Mouse (Mus musculus): Measurements from ENCODE around the gene Gspt2. TPM values are rescaled to one million over a fixed set of nuclear protein-coding genes. Genes with fewer than 3 reads are reported as not detected.

Gspt2 gene
- 2.0 and 2.3 TPM in 2 replicates for polyA plus RNA-seq (2015; fragmentation: Nextera tagmentation; extraction: Ambion mirVana)

GRCm38 (mm10) chrX:94635961-94636563 is at the start of gene Gspt2:
Gspt2 (plus strand) TSS chrX:94636069.
- Histone ChIP-seq H3K27ac (replicated peaks) (no peak within 1 kb of the TSS), H3K4me2 (replicated peaks; ENCODE audit: low read depth) (peak within 1 kb of the TSS; percentile 62), H3K9me3 (ENCODE audit: control insufficient read depth, low read length) (no peaks in the 10 kb centered on the region), H3K36me3 (ENCODE audit: control insufficient read depth, insufficient read depth, low read length) (no peaks in the 10 kb centered on the region), H3K27me3 (ENCODE audit: control insufficient read depth, insufficient read depth, low read length) (no peaks in the 10 kb centered on the region), H3K4me1 (replicated peaks; ENCODE audit: control insufficient read depth, insufficient read depth) (no peaks in the 10 kb centered on the region), H3K4me3 (ENCODE audit: low read depth, low read length) (peak within 1 kb of the TSS; percentile 52), H3K9ac (ENCODE audit: low read length) (peak within 1 kb of the TSS; percentile 61)
- ATAC-seq (ENCODE audit: low FRiP score, low TSS enrichment) (peak; percentile 76), DNase-seq (ENCODE audit: low spot score) (peak; percentile 28)
- TF ChIP-seq EP300 (optimal IDR thresholded peaks at IDR 0.05), result no peak
- no peak for TF ChIP-seq CTCF (IDR thresholded peaks at IDR 0.05; ENCODE audit: low read depth)
- 18% methylated on average over 47 of the region's 53 CpGs for WGBS

GRCm38 (mm10) chrX:94624835-94625803 is 10.8 kb upstream of the Gspt2 start:
- H3K4me3 ChIP-seq (ENCODE audit: low read depth, low read length), result no peak overlapping the region

DNA sequence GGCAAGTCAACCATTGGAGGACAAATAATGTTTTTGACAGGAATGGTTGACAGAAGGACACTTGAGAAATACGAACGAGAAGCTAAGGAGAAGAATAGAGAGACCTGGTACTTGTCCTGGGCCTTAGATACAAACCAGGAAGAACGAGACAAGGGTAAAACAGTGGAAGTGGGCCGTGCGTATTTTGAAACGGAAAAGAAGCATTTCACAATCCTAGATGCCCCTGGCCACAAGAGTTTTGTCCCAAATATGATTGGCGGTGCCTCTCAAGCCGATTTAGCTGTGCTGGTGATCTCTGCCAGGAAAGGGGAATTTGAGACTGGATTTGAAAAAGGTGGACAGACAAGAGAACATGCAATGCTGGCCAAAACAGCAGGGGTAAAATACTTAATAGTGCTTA is 1.0 kb downstream of the Gspt2 start:
- DNase-seq (ENCODE audit: low spot score) (no peak), ATAC-seq (ENCODE audit: low FRiP score, low TSS enrichment) (no peak)
- Histone ChIP-seq H3K9ac (ENCODE audit: low read length) (no peak overlapping the region), H3K36me3 (ENCODE audit: control insufficient read depth, insufficient read depth, low read length) (no peaks in the 10 kb centered on the region), H3K4me1 (replicated peaks; ENCODE audit: control insufficient read depth, insufficient read depth) (no peaks in the 10 kb centered on the region), H3K9me3 (ENCODE audit: control insufficient read depth, low read length) (no peaks in the 10 kb centered on the region), H3K27ac (replicated peaks) (no peak overlapping the region), H3K4me2 (replicated peaks; ENCODE audit: low read depth) (peak overlapping the region; percentile 62; the same call in 1 of the 2 replicates), H3K4me3 (ENCODE audit: low read depth, low read length) (peak overlapping the region; percentile 52), H3K27me3 (ENCODE audit: control insufficient read depth, insufficient read depth, low read length) (no peaks in the 10 kb centered on the region)
- no peak for TF ChIP-seq EP300 (optimal IDR thresholded peaks at IDR 0.05)
- no peak for TF ChIP-seq CTCF (IDR thresholded peaks at IDR 0.05; ENCODE audit: low read depth)
- WGBS, result 69% methylated on average over 8 of the region's 8 CpGs

More at GRCm38 (mm10) chrX:94624835-94625803, 10.8 kb upstream of the Gspt2 start:
- Histone ChIP-seq H3K4me1 (replicated peaks; ENCODE audit: control insufficient read depth, insufficient read depth) (no peaks in the 10 kb centered on the region), H3K9ac (ENCODE audit: low read length) (no peak overlapping the region), H3K27me3 (ENCODE audit: control insufficient read depth, insufficient read depth, low read length) (no peaks in the 10 kb centered on the region), H3K9me3 (ENCODE audit: control insufficient read depth, low read length) (no peaks in the 10 kb centered on the region), H3K36me3 (ENCODE audit: control insufficient read depth, insufficient read depth, low read length) (no peaks in the 10 kb centered on the region), H3K4me2 (replicated peaks; ENCODE audit: low read depth) (no peak overlapping the region), H3K27ac (replicated peaks) (no peak overlapping the region)
- TF ChIP-seq CTCF (IDR thresholded peaks at IDR 0.05; ENCODE audit: low read depth) (peak; percentile 64), EP300 (optimal IDR thresholded peaks at IDR 0.05) (no peak)
- peak; percentile 48 for DNase-seq (ENCODE audit: low spot score)
- WGBS, result 20% methylated on average over 13 of the region's 13 CpGs
- ATAC-seq (ENCODE audit: low FRiP score, low TSS enrichment), result no peak

DNA sequence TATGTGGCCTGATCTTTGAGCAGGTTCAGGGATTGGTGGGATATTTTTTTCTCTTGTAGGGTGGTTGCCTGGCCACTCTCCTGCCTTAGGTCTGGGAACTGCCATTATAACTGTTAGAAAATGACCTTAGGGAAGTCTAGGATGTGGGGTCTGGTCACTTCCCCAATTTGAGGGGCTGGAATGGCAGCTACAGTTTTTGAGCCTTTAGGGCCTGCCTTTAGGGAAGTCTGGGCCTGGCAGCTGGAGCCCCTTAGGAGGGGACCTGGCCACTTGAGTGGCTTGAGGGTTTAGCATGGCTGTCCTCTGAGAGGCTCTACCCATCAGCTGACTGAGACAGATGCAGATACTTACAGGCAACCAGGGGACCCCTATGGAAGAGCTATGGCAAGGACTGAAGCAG is 12.7 kb downstream of the Gspt2 start:
- no peaks in the 10 kb centered on the region for H3K36me3 ChIP-seq (ENCODE audit: control insufficient read depth, insufficient read depth, low read length)
- TF ChIP-seq CTCF (IDR thresholded peaks at IDR 0.05; ENCODE audit: low read depth), result no peak
- no peak for TF ChIP-seq EP300 (optimal IDR thresholded peaks at IDR 0.05)
- no peak overlapping the region for H3K9ac ChIP-seq (ENCODE audit: low read length)
- H3K9me3 ChIP-seq (ENCODE audit: control insufficient read depth, low read length), result no peaks in the 10 kb centered on the region
- ATAC-seq (ENCODE audit: low FRiP score, low TSS enrichment), result no peak
- H3K4me1 ChIP-seq (replicated peaks; ENCODE audit: control insufficient read depth, insufficient read depth), result no peaks in the 10 kb centered on the region
- H3K27ac ChIP-seq (replicated peaks), result no peak overlapping the region
- no peak for DNase-seq (ENCODE audit: low spot score)
- H3K4me3 ChIP-seq (ENCODE audit: low read depth, low read length), result no peak overlapping the region
- H3K27me3 ChIP-seq (ENCODE audit: control insufficient read depth, insufficient read depth, low read length), result no peaks in the 10 kb centered on the region
- H3K4me2 ChIP-seq (replicated peaks; ENCODE audit: low read depth), result no peak overlapping the region

DNA sequence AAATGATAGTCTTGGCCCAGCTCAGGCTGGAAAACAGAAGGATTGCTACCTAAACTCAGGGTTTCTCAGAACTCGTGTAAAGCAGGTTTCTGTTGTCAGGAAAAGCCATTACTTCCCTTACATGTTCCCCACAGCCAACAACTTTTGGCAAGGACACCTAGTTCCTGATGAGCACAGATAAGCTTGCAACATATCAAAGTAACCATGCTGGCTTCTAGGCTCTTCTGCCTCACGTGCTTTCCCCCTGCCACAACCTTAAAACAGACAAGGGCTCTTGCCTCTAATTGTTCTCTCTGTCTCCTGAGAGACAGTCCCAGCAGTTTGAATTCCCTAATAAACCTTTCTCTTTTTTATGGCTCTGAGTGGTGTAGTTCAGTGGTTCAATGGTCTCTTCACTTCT is 21.9 kb downstream of the Gspt2 start:
- 41% methylated on average over 2 of the region's 2 CpGs for WGBS
- H3K4me3 ChIP-seq (ENCODE audit: low read depth, low read length), result no peak overlapping the region
- no peaks in the 10 kb centered on the region for H3K27me3 ChIP-seq (ENCODE audit: control insufficient read depth, insufficient read depth, low read length)
- no peaks in the 10 kb centered on the region for H3K4me1 ChIP-seq (replicated peaks; ENCODE audit: control insufficient read depth, insufficient read depth)
- H3K9me3 ChIP-seq (ENCODE audit: control insufficient read depth, low read length), result no peaks in the 10 kb centered on the region
- H3K27ac ChIP-seq (replicated peaks), result no peak overlapping the region
- no peak overlapping the region for H3K9ac ChIP-seq (ENCODE audit: low read length)
- ATAC-seq (ENCODE audit: low FRiP score, low TSS enrichment) (no peak), DNase-seq (ENCODE audit: low spot score) (no peak)
- no peak for TF ChIP-seq EP300 (optimal IDR thresholded peaks at IDR 0.05)
- no peak for TF ChIP-seq CTCF (IDR thresholded peaks at IDR 0.05; ENCODE audit: low read depth)
- H3K4me2 ChIP-seq (replicated peaks; ENCODE audit: low read depth), result no peak overlapping the region
- H3K36me3 ChIP-seq (ENCODE audit: control insufficient read depth, insufficient read depth, low read length), result no peaks in the 10 kb centered on the region

GRCm38 (mm10) chrX:94670814-94671213 is 34.9 kb downstream of the Gspt2 start:
- 68% methylated on average over 4 of the region's 4 CpGs for WGBS
- Histone ChIP-seq H3K27ac (replicated peaks) (no peak overlapping the region), H3K9ac (ENCODE audit: low read length) (no peak overlapping the region), H3K27me3 (ENCODE audit: control insufficient read depth, insufficient read depth, low read length) (no peaks in the 10 kb centered on the region), H3K4me3 (ENCODE audit: low read depth, low read length) (no peak overlapping the region), H3K4me2 (replicated peaks; ENCODE audit: low read depth) (no peak overlapping the region), H3K36me3 (ENCODE audit: control insufficient read depth, insufficient read depth, low read length) (no peaks in the 10 kb centered on the region), H3K9me3 (ENCODE audit: control insufficient read depth, low read length) (no peaks in the 10 kb centered on the region), H3K4me1 (replicated peaks; ENCODE audit: control insufficient read depth, insufficient read depth) (no peaks in the 10 kb centered on the region)
- TF ChIP-seq EP300 (optimal IDR thresholded peaks at IDR 0.05) (no peak), CTCF (IDR thresholded peaks at IDR 0.05; ENCODE audit: low read depth) (no peak)
- no peak for DNase-seq (ENCODE audit: low spot score)
- no peak for ATAC-seq (ENCODE audit: low FRiP score, low TSS enrichment)
